Mouse (Mus musculus) E14TG2a.4 (cell line): ENCODE measurements around the gene Rps8.

Experiments
- CTCF ChIP-seq: conservative IDR thresholded peaks from 2 replicates; pipeline ENCODE4 v1.5.1; 2014; ENCODE audit warnings: low read length
- POU5F1 ChIP-seq: IDR thresholded peaks from 2 replicates; pipeline ENCODE4 v1.6.1; 2014; ENCODE audit warnings: low read length, borderline replicate concordance

DNA sequence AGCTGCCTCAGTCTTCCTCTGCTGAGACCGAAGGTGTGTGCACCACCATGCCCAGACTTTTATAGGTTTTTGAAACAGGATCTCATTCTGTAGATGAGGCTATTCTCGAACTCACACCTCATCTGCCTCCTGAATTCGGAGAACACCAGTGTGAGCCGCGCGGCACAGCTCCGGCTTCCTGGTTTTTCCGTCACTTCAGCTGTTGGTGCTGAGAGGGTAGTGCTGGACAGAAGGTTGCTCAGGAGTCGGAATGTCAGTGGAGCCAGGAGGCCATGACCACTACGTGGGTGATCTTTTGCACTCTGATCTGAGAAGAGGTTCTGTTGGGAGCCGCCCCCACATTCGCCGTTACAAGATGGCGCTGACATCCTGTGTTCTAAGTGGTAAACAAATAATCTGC is 35.8 kb upstream of the Rps8 start:
- TF ChIP-seq CTCF (no peak), POU5F1 (no peak)
